Mouse (Mus musculus): ENCODE results near the gene Fahd1. TPM values are rescaled to one million over a fixed set of nuclear protein-coding genes. Genes with fewer than 3 reads are reported as not detected.

Fahd1 gene
- polyA plus RNA-seq, 1 experiment = 5.5 TPM

GRCm38 (mm10) chr17:24873695-24874404, 23.7 kb upstream of the Fahd1 start:
- Histone ChIP-seq H3K4me3 (ENCODE audit: insufficient read depth, poor library complexity, severe bottlenecking) (no peak overlapping the region), H3K79me3 (ENCODE audit: low read depth) (no peaks in the 10 kb centered on the region), H3K79me2 (ENCODE audit: control insufficient read depth, insufficient read depth) (no peaks in the 10 kb centered on the region), H3K27me3 (ENCODE audit: control insufficient read depth, insufficient read depth, insufficient read length) (peaks cover 5% of the 10 kb centered on the region), H3K36me3 (ENCODE audit: control insufficient read depth, insufficient read depth) (no peaks in the 10 kb centered on the region), H3ac (ENCODE audit: control insufficient read depth, insufficient read length, low read depth) (no peak overlapping the region)
- TF ChIP-seq CTCF (IDR thresholded peaks at IDR 0.05; ENCODE audit: control insufficient read depth, insufficient read depth, insufficient read length) (no peak), MAX (IDR thresholded peaks at IDR 0.05) (no peak), CEBPB (IDR thresholded peaks at IDR 0.05; ENCODE audit: low read depth) (no peak), FOSL1 (IDR thresholded peaks at IDR 0.05; ENCODE audit: insufficient read depth, low read length, poor library complexity, severe bottlenecking) (no peak), MYOG (IDR thresholded peaks at IDR 0.05; ENCODE audit: control insufficient read depth, extremely low read depth, insufficient read length) (no peak)

- no peaks in the 10 kb centered on the region for H3K79me3 ChIP-seq (ENCODE audit: low read depth)
- no peaks in the 10 kb centered on the region for H3K79me2 ChIP-seq (ENCODE audit: control insufficient read depth, insufficient read depth)
- no peaks in the 10 kb centered on the region for H3K36me3 ChIP-seq (ENCODE audit: control insufficient read depth, insufficient read depth)
- no peak overlapping the region for H3K4me3 ChIP-seq (ENCODE audit: insufficient read depth, poor library complexity, severe bottlenecking)
- H3K27me3 ChIP-seq (ENCODE audit: control insufficient read depth, insufficient read depth, insufficient read length) = no peaks in the 10 kb centered on the region
- no peak for TF ChIP-seq MAX (IDR thresholded peaks at IDR 0.05)
- no peak overlapping the region for H3ac ChIP-seq (ENCODE audit: control insufficient read depth, insufficient read length, low read depth)
Measured at GRCm38 (mm10) chr17:24867914-24868313, 17.8 kb upstream of the Fahd1 start.

GRCm38 (mm10) chr17:24865776-24866175, 15.6 kb upstream of the Fahd1 start, which contains the start of gene Igfals:
Gene Igfals, plus strand, starts transcription at chr17:24865997.
- Histone ChIP-seq H3K36me3 (ENCODE audit: control insufficient read depth, insufficient read depth) (no peaks in the 10 kb centered on the region), H3K79me2 (ENCODE audit: control insufficient read depth, insufficient read depth) (no peaks in the 10 kb centered on the region), H3K27me3 (ENCODE audit: control insufficient read depth, insufficient read depth, insufficient read length) (no peaks in the 10 kb centered on the region), H3K79me3 (ENCODE audit: low read depth) (no peaks in the 10 kb centered on the region), H3ac (ENCODE audit: control insufficient read depth, insufficient read length, low read depth) (no peak within 1 kb of the TSS), H3K4me3 (ENCODE audit: insufficient read depth, poor library complexity, severe bottlenecking) (no peak within 1 kb of the TSS)
- TF ChIP-seq MYOD1 (IDR thresholded peaks at IDR 0.05; ENCODE audit: control insufficient read depth, insufficient read length, low read depth) (no peak), MYOG (IDR thresholded peaks at IDR 0.05; ENCODE audit: control insufficient read depth, extremely low read depth, insufficient read length) (no peak)

- H3ac ChIP-seq (ENCODE audit: control insufficient read depth, insufficient read length, low read depth) = no peak overlapping the region
- H3K79me2 ChIP-seq (ENCODE audit: control insufficient read depth, insufficient read depth) = no peaks in the 10 kb centered on the region
- no peaks in the 10 kb centered on the region for H3K27me3 ChIP-seq (ENCODE audit: control insufficient read depth, insufficient read depth, insufficient read length)
- no peaks in the 10 kb centered on the region for H3K79me3 ChIP-seq (ENCODE audit: low read depth)
- no peak for TF ChIP-seq MYOD1 (IDR thresholded peaks at IDR 0.05; ENCODE audit: control insufficient read depth, insufficient read length, low read depth)
- no peak for TF ChIP-seq USF1 (IDR thresholded peaks at IDR 0.05; ENCODE audit: low read depth)
- TF ChIP-seq CTCF (IDR thresholded peaks at IDR 0.05; ENCODE audit: control insufficient read depth, insufficient read depth, insufficient read length) = no peak
- no peak for TF ChIP-seq CEBPB (IDR thresholded peaks at IDR 0.05; ENCODE audit: low read depth)
- H3K4me3 ChIP-seq (ENCODE audit: insufficient read depth, poor library complexity, severe bottlenecking) = no peak overlapping the region
- no peaks in the 10 kb centered on the region for H3K36me3 ChIP-seq (ENCODE audit: control insufficient read depth, insufficient read depth)
Measured at GRCm38 (mm10) chr17:24861785-24862184, 11.6 kb upstream of the Fahd1 start.

- Histone ChIP-seq H3K36me3 (ENCODE audit: control insufficient read depth, insufficient read depth) (no peaks in the 10 kb centered on the region), H3K27me3 (ENCODE audit: control insufficient read depth, insufficient read depth, insufficient read length) (no peaks in the 10 kb centered on the region), H3K79me3 (ENCODE audit: low read depth) (no peaks in the 10 kb centered on the region), H3K4me3 (ENCODE audit: insufficient read depth, poor library complexity, severe bottlenecking) (no peak overlapping the region), H3K79me2 (ENCODE audit: control insufficient read depth, insufficient read depth) (no peaks in the 10 kb centered on the region), H3ac (ENCODE audit: control insufficient read depth, insufficient read length, low read depth) (no peak overlapping the region)
- TF ChIP-seq FOSL1 (IDR thresholded peaks at IDR 0.05; ENCODE audit: insufficient read depth, low read length, poor library complexity, severe bottlenecking) = no peak
- TF ChIP-seq CTCF (IDR thresholded peaks at IDR 0.05; ENCODE audit: control insufficient read depth, insufficient read depth, insufficient read length) = no peak
- TF ChIP-seq MYOD1 (IDR thresholded peaks at IDR 0.05; ENCODE audit: control insufficient read depth, insufficient read length, low read depth) = no peak
- no peak for TF ChIP-seq MYOG (IDR thresholded peaks at IDR 0.05; ENCODE audit: control insufficient read depth, extremely low read depth, insufficient read length)
- no peak for TF ChIP-seq USF1 (IDR thresholded peaks at IDR 0.05; ENCODE audit: low read depth)
- no peak for TF ChIP-seq CEBPB (IDR thresholded peaks at IDR 0.05; ENCODE audit: low read depth)
- no peak for TF ChIP-seq MAX (IDR thresholded peaks at IDR 0.05)
Measured at GRCm38 (mm10) chr17:24860076-24860475, 9.9 kb upstream of the Fahd1 start.

- no peaks in the 10 kb centered on the region for H3K36me3 ChIP-seq (ENCODE audit: control insufficient read depth, insufficient read depth)
- no peaks in the 10 kb centered on the region for H3K79me2 ChIP-seq (ENCODE audit: control insufficient read depth, insufficient read depth)
- H3K79me3 ChIP-seq (ENCODE audit: low read depth) = no peaks in the 10 kb centered on the region
- no peak overlapping the region for H3ac ChIP-seq (ENCODE audit: control insufficient read depth, insufficient read length, low read depth)
- H3K4me3 ChIP-seq (ENCODE audit: insufficient read depth, poor library complexity, severe bottlenecking) = no peak overlapping the region
- TF ChIP-seq MAX (IDR thresholded peaks at IDR 0.05) = no peak
- H3K27me3 ChIP-seq (ENCODE audit: control insufficient read depth, insufficient read depth, insufficient read length) = no peaks in the 10 kb centered on the region
Measured at GRCm38 (mm10) chr17:24858967-24859366, 8.8 kb upstream of the Fahd1 start.
